Mouse (Mus musculus): ENCODE measurements at regions not wholly inside any gene's neighbourhood (a gene's known extent, or its start where the extent isn't known, plus 50 kb on each side); places are given as distances from the start of the nearest gene placed in this dataset.

GRCm38 (mm10) chr12:94469850-94470249 is 1222.2 kb upstream of the Flrt2 start:
- no peak for DNase-seq (ENCODE audit: low spot score in 2 of 2)

GRCm38 (mm10) chr12:94470981-94471380 is 1221.0 kb upstream of the Flrt2 start:
- DNase-seq (ENCODE audit: low spot score in 2 of 2), result no peak

- no peak for DNase-seq (ENCODE audit: low spot score in 2 of 2)
Observed at GRCm38 (mm10) chr12:94488721-94489120, 1203.3 kb upstream of the Flrt2 start.

- DNase-seq (ENCODE audit: low spot score in 2 of 2), result no peak
Observed at GRCm38 (mm10) chr12:94508099-94508498, 1183.9 kb upstream of the Flrt2 start.

- DNase-seq (ENCODE audit: low spot score in 2 of 2), result peak in 1 of 2 experiments; percentile 5
Observed at GRCm38 (mm10) chr12:94509855-94510254, 1182.2 kb upstream of the Flrt2 start.

GRCm38 (mm10) chr12:94544706-94545105 is 1147.3 kb upstream of the Flrt2 start:
- no peak for DNase-seq (ENCODE audit: low spot score in 2 of 2)

- no peak for DNase-seq (ENCODE audit: low spot score in 2 of 2)
Observed at GRCm38 (mm10) chr12:94560374-94561194, 1131.4 kb upstream of the Flrt2 start.

GRCm38 (mm10) chr12:94574981-94575380 is 1117.0 kb upstream of the Flrt2 start:
- DNase-seq (ENCODE audit: low spot score in 2 of 2), result no peak

GRCm38 (mm10) chr12:94580345-94580744 is 1111.7 kb upstream of the Flrt2 start:
- no peak for DNase-seq (ENCODE audit: low spot score in 2 of 2)

- no peak for DNase-seq (ENCODE audit: low spot score in 2 of 2)
Observed at GRCm38 (mm10) chr12:94584309-94584708, 1107.7 kb upstream of the Flrt2 start.

GRCm38 (mm10) chr12:94587031-94587430 is 1105.0 kb upstream of the Flrt2 start:
- no peak for DNase-seq (ENCODE audit: low spot score in 2 of 2)

GRCm38 (mm10) chr12:94588599-94588998 is 1103.4 kb upstream of the Flrt2 start:
- no peak for DNase-seq (ENCODE audit: low spot score in 2 of 2)

GRCm38 (mm10) chr12:94589033-94589432 is 1103.0 kb upstream of the Flrt2 start:
- no peak for DNase-seq (ENCODE audit: low spot score in 2 of 2)

- peak in 1 of 2 experiments; percentile 4 for DNase-seq (ENCODE audit: low spot score in 2 of 2)
Observed at GRCm38 (mm10) chr12:94605566-94605965, 1086.5 kb upstream of the Flrt2 start.

- DNase-seq (ENCODE audit: low spot score in 2 of 2), result no peak
Observed at GRCm38 (mm10) chr12:94636555-94636954, 1055.5 kb upstream of the Flrt2 start.

- no peak for DNase-seq (ENCODE audit: low spot score in 2 of 2)
Observed at GRCm38 (mm10) chr12:94640153-94640552, 1051.9 kb upstream of the Flrt2 start.

- peak in 1 of 2 experiments; percentile 5 for DNase-seq (ENCODE audit: low spot score in 2 of 2)
Observed at GRCm38 (mm10) chr12:94645302-94645701, 1046.7 kb upstream of the Flrt2 start.

- no peak for DNase-seq (ENCODE audit: low spot score in 2 of 2)
Observed at GRCm38 (mm10) chr12:94670035-94670434, 1022.0 kb upstream of the Flrt2 start.

- no peak for DNase-seq (ENCODE audit: low spot score in 2 of 2)
Observed at GRCm38 (mm10) chr12:94674925-94675324, 1017.1 kb upstream of the Flrt2 start.

GRCm38 (mm10) chr12:94691341-94692029 is 1000.5 kb upstream of the Flrt2 start:
- DNase-seq (ENCODE audit: low spot score in 2 of 2), result no peak

- DNase-seq (ENCODE audit: low spot score in 2 of 2), result no peak
Observed at GRCm38 (mm10) chr12:94731391-94731790, 960.6 kb upstream of the Flrt2 start.

GRCm38 (mm10) chr12:94733179-94733578 is 958.8 kb upstream of the Flrt2 start:
- no peak for DNase-seq (ENCODE audit: low spot score in 2 of 2)

- no peak for DNase-seq (ENCODE audit: low spot score in 2 of 2)
Observed at GRCm38 (mm10) chr12:94737263-94737662, 954.8 kb upstream of the Flrt2 start.

Measured in frontal cortex, postnatal 25 days (tissue).